In the genomic region with DNA sequence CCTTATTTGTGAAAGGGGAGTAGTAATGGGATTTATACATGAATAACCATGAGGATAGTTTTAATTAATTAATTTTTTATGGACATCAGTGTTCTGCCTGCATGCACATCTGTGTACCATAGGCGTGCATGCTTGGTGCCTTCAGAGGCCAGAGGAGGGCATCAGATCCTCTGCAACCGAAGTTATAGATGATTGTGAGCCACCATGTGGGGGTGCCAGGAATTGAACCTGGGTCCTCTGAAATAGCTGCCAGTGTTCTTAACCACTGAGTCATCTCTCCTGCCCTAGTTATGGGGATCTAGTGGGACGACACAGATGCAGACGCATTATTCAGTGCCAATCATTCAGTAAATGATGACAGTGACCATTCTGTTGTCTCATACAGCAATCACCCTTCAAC, we compare ENCODE assay signal across 32 mouse cellular contexts. TPM values are rescaled to one million over a fixed set of nuclear protein-coding genes. Genes with fewer than 3 reads are reported as not detected.
A peak's percentile ranks its signal among the peaks of the same experiment; 100 is the strongest.
DNase-seq lines count a peak whose midpoint lies in the region; ATAC-seq and TF ChIP-seq lines count a peak whose summit lies in the region.
"Had no signal": no experiment of that assay in that cellular context is flagged by ENCODE, and none has a peak within 500 bp of the region (broad histone marks: within the 10 kb centered on the region; RNA-seq: fewer than 3 reads in every experiment).

No protein-coding gene starts in this region.

- H3K36me3 ChIP-seq in stomach, postnatal 0 days (ENCODE audit: control insufficient read depth, insufficient read depth, low read length), result no peaks in the 10 kb centered on the region
- H3K36me3 ChIP-seq in heart, embryonic 11.5 days (ENCODE audit: control insufficient read depth, insufficient read depth, low read length), result no peaks in the 10 kb centered on the region
- H3K36me3 ChIP-seq: embryonic facial prominence, embryonic 12.5 days; hindbrain, embryonic 12.5 days; limb, embryonic 12.5 days; midbrain, embryonic 13.5 days; neural tube, embryonic 15.5 days; stomach, embryonic 15.5 days had no signal

- H3K9me3 ChIP-seq in stomach, postnatal 0 days (ENCODE audit: control insufficient read depth, low read length), result no peaks in the 10 kb centered on the region
- H3K9me3 ChIP-seq in heart, embryonic 11.5 days (replicated peaks; ENCODE audit: control insufficient read depth, low read length), result no peaks in the 10 kb centered on the region
- H3K9me3 ChIP-seq: embryonic facial prominence, embryonic 12.5 days; heart, embryonic 10.5 days; hindbrain, embryonic 12.5 days; kidney, embryonic 15.5 days; limb, embryonic 12.5 days; liver, embryonic 15.5 days; lung, embryonic 15.5 days; midbrain, embryonic 13.5 days; neural tube, embryonic 15.5 days; stomach, embryonic 15.5 days had no signal

- ATAC-seq in stomach, postnatal 0 days (ENCODE audit: low FRiP score, low TSS enrichment), result no peak
- ATAC-seq in heart, embryonic 11.5 days (replicated peaks; ENCODE audit: insufficient number of reproducible peaks, low FRiP score, low TSS enrichment), result no peak
- ATAC-seq: forebrain, embryonic 14.5 days; hindbrain, postnatal 0 days; midbrain, embryonic 13.5 days had no signal

- no peaks in the 10 kb centered on the region for H3K27me3 ChIP-seq in stomach, postnatal 0 days (ENCODE audit: control insufficient read depth, insufficient read depth, low read length)
- no peaks in the 10 kb centered on the region for H3K27me3 ChIP-seq in heart, embryonic 11.5 days (ENCODE audit: control insufficient read depth, insufficient read depth, low read length)
- H3K27me3 ChIP-seq: embryonic facial prominence, embryonic 12.5 days; hindbrain, embryonic 12.5 days; kidney, embryonic 15.5 days; limb, embryonic 12.5 days; liver, embryonic 15.5 days; lung, embryonic 15.5 days; midbrain, embryonic 13.5 days; neural tube, embryonic 15.5 days; stomach, embryonic 15.5 days had no signal

- intact Hi-C loops in left cerebral cortex, postnatal 4 days (cut with DNase I), result loop anchor here (5.0 kb wide), 1 partner anchor 61 kb away; a partner anchor contains a TSS

- no peaks in the 10 kb centered on the region for H3K4me1 ChIP-seq in stomach, postnatal 0 days (replicated peaks; ENCODE audit: control insufficient read depth, insufficient read depth)
- peaks cover 24% of the 10 kb centered on the region for H3K4me1 ChIP-seq in heart, embryonic 11.5 days (ENCODE audit: control insufficient read depth, insufficient read depth, low read length)

- no peak overlapping the region for H3K4me2 ChIP-seq in stomach, postnatal 0 days (replicated peaks; ENCODE audit: low read depth)
- H3K4me2 ChIP-seq in heart, embryonic 11.5 days, result no peak overlapping the region
- H3K4me2 ChIP-seq: embryonic facial prominence, embryonic 12.5 days; hindbrain, embryonic 12.5 days; kidney, embryonic 15.5 days; limb, embryonic 12.5 days; liver, embryonic 15.5 days; lung, embryonic 15.5 days; midbrain, embryonic 13.5 days; neural tube, embryonic 15.5 days; stomach, embryonic 15.5 days had no signal

- H3K4me3 ChIP-seq in layer of hippocampus, adult 2 months, result no peak overlapping the region
- no peak overlapping the region for H3K4me3 ChIP-seq in stomach, postnatal 0 days (ENCODE audit: low read depth, low read length)
- no peak overlapping the region for H3K4me3 ChIP-seq in heart, embryonic 11.5 days (ENCODE audit: low read depth, low read length)
- H3K4me3 ChIP-seq: embryonic facial prominence, embryonic 12.5 days; heart, embryonic 10.5 days; hindbrain, embryonic 12.5 days; kidney, embryonic 15.5 days; limb, embryonic 12.5 days; liver, embryonic 15.5 days; lung, embryonic 15.5 days; midbrain, embryonic 13.5 days; neural tube, embryonic 15.5 days; stomach, embryonic 15.5 days had no signal

- no peak overlapping the region for H3K9ac ChIP-seq in stomach, postnatal 0 days (ENCODE audit: low read length)
- H3K9ac ChIP-seq in heart, embryonic 11.5 days (ENCODE audit: low read depth, low read length), result no peak overlapping the region
- H3K9ac ChIP-seq: embryonic facial prominence, embryonic 12.5 days; hindbrain, embryonic 12.5 days; kidney, embryonic 15.5 days; limb, embryonic 12.5 days; liver, embryonic 15.5 days; lung, embryonic 15.5 days; midbrain, embryonic 13.5 days; neural tube, embryonic 15.5 days; stomach, embryonic 15.5 days had no signal

- 0 out of 2 replicates have a peak, but pooled peaks have one; percentile 28 for TF ChIP-seq CTCF in layer of hippocampus, adult 2 months (conservative IDR thresholded peaks at IDR 0.05)
- peak; percentile 37 for TF ChIP-seq CTCF in stomach, postnatal 0 days (IDR thresholded peaks at IDR 0.05; ENCODE audit: low read depth)

- no peak overlapping the region for H3K27ac ChIP-seq in layer of hippocampus, adult 2 months
- H3K27ac ChIP-seq in stomach, postnatal 0 days (replicated peaks), result no peak overlapping the region
- H3K27ac ChIP-seq in heart, embryonic 11.5 days (ENCODE audit: low read depth, low read length), result no peak overlapping the region
- H3K27ac ChIP-seq: embryonic facial prominence, embryonic 12.5 days; heart, embryonic 10.5 days; hindbrain, embryonic 12.5 days; hindbrain, postnatal 0 days; kidney, embryonic 15.5 days; limb, embryonic 12.5 days; liver, embryonic 15.5 days; lung, embryonic 15.5 days; midbrain, embryonic 13.5 days; neural tube, embryonic 15.5 days; stomach, embryonic 15.5 days had no signal

- TF ChIP-seq EP300 in stomach, postnatal 0 days (optimal IDR thresholded peaks at IDR 0.05), result no peak

- no peak for DNase-seq in layer of hippocampus, adult 2 months (ENCODE audit: low spot score in 2 of 2)
- no peak for DNase-seq in layer of hippocampus, postnatal 14 days (ENCODE audit: low spot score in 2 of 2)
- DNase-seq in thymus, postnatal 4 days, result peak; percentile 43
- no peak for DNase-seq in thymus, postnatal 25 days
- peak; percentile 17 for DNase-seq in NIH3T3 (ENCODE audit: low read depth)
- no peak for DNase-seq in stomach, postnatal 0 days (ENCODE audit: low spot score)
- DNase-seq in left cerebral cortex, postnatal 4 days, result no peak
- DNase-seq: cerebellum, adult 8-10 months; cerebellum, postnatal 25 days; gastrocnemius, postnatal 25 days; heart, adult 11 months; heart, postnatal 36 days; kidney, adult 11 months; layer of hippocampus, adult 9-11 months; retina, postnatal 1 day; right cerebral cortex, postnatal 14 days; thymus, postnatal 36 days had no signal

- 78% methylated on average over 4 of the region's 4 CpGs for WGBS in stomach, postnatal 0 days
- 86% methylated on average over 4 of the region's 4 CpGs for WGBS in heart, embryonic 11.5 days (ENCODE audit: insufficient replicate concordance)

RNA-seq across cellular contexts. Expression of a gene that starts 14.5 kb away (rescaled TPM):
- 10 to 100 TPM; 72.1 to 72.8 TPM for total RNA-seq in layer of hippocampus, adult 2 months (2021)
- total RNA-seq in layer of hippocampus, postnatal 14 days (2021), result 10 to 100 TPM; 60.6 to 63.4 TPM
- polyA plus RNA-seq in stomach, postnatal 0 days (2015; fragmentation: Nextera tagmentation; extraction: Ambion mirVana), result 119 and 121 TPM in 2 replicates
- total RNA-seq in left cerebral cortex, postnatal 4 days (2021), result 10 to 100 TPM; 53.8 to 54.4 TPM
- polyA plus RNA-seq in heart, embryonic 11.5 days (2014; fragmentation: Nextera tagmentation; extraction: Ambion mirVana), result 114 and 120 TPM in 2 replicates

RNA-seq across cellular contexts. Expression of a gene that starts 37.5 kb away (rescaled TPM):
- total RNA-seq in layer of hippocampus, adult 2 months (2021), result 100 to 1,000 TPM; 155 to 175 TPM
- 100 to 1,000 TPM; 144 to 163 TPM for total RNA-seq in layer of hippocampus, postnatal 14 days (2021)
- 0.56 and 0.70 TPM in 2 replicates for polyA plus RNA-seq in stomach, postnatal 0 days (2015; fragmentation: Nextera tagmentation; extraction: Ambion mirVana)
- 100 to 1,000 TPM; 180 to 186 TPM for total RNA-seq in left cerebral cortex, postnatal 4 days (2021)
- 0.72 and 1.2 TPM in 2 replicates for polyA plus RNA-seq in heart, embryonic 11.5 days (2014; fragmentation: Nextera tagmentation; extraction: Ambion mirVana)
- total RNA-seq: gastrocnemius, adult 18-20 months had no signal
- polyA plus RNA-seq: C2C12 had no signal

Comparison
In these comparisons a context has a peak if more than half of its experiments do, and no peak if none do; other contexts are left out.
1. DNase-seq: peak in thymus, postnatal 4 days (single experiment) and NIH3T3 (single experiment); none in layer of hippocampus, adult 2 months (0 of 2), layer of hippocampus, postnatal 14 days (0 of 2), thymus, postnatal 25 days (single experiment), stomach, postnatal 0 days (single experiment) and left cerebral cortex, postnatal 4 days (single experiment).